Mouse (Mus musculus) right cerebral cortex, postnatal 14 days (tissue): ENCODE measurements around the gene Hacd4.
"Not testable (repeated sequence)": the region's sequence is repeated elsewhere in the genome, so short reads cannot be mapped to it uniquely, and the experiment has no call there.

Source experiments
- DNase-seq: peaks from one replicate; pipeline ENCODE4 v3.0.0; 2022

Hacd4 gene

GRCm38 (mm10) chr4:88432412-88433024, 6.2 kb downstream of the Hacd4 start:
- DNase-seq: no peak

- no peak for DNase-seq
These were observed 11.0 kb downstream of the Hacd4 start for GRCm38 (mm10) chr4:88427630-88428239.

GRCm38 (mm10) chr4:88424563-88424962, 14.2 kb downstream of the Hacd4 start:
- DNase-seq: no peak

- DNase-seq: no peak
These were observed 19.4 kb downstream of the Hacd4 start for GRCm38 (mm10) chr4:88419378-88419777.

- DNase-seq: no peak
These were observed 23.7 kb downstream of the Hacd4 start for GRCm38 (mm10) chr4:88415017-88415416.

GRCm38 (mm10) chr4:88412331-88412730, 26.4 kb downstream of the Hacd4 start:
- DNase-seq: no peak

- DNase-seq: no peak
These were observed 29.4 kb downstream of the Hacd4 start for GRCm38 (mm10) chr4:88409279-88409678.

GRCm38 (mm10) chr4:88406887-88407696, 31.6 kb downstream of the Hacd4 start:
- peak; percentile 46 for DNase-seq

GRCm38 (mm10) chr4:88402884-88403283, 35.8 kb downstream of the Hacd4 start:
- no peak for DNase-seq

GRCm38 (mm10) chr4:88400992-88401313, 37.8 kb downstream of the Hacd4 start:
- DNase-seq: no peak

GRCm38 (mm10) chr4:88400302-88400991, 38.3 kb downstream of the Hacd4 start:
- no peak for DNase-seq

- DNase-seq: no peak
These were observed 41.7 kb downstream of the Hacd4 start for GRCm38 (mm10) chr4:88396995-88397521.

- DNase-seq: no peak
These were observed 43.0 kb downstream of the Hacd4 start for GRCm38 (mm10) chr4:88395717-88396116.

GRCm38 (mm10) chr4:88390596-88390995, 48.1 kb downstream of the Hacd4 start:
- not testable (repeated sequence) for DNase-seq

GRCm38 (mm10) chr4:88390036-88390435, 48.7 kb downstream of the Hacd4 start:
- DNase-seq: no peak

- no peak for DNase-seq
These were observed 66.2 kb downstream of the Hacd4 start for GRCm38 (mm10) chr4:88372293-88373224.

- no peak for DNase-seq
These were observed 67.9 kb downstream of the Hacd4 start for GRCm38 (mm10) chr4:88370819-88371218.

GRCm38 (mm10) chr4:88369951-88370350, 68.8 kb downstream of the Hacd4 start:
- DNase-seq: no peak

GRCm38 (mm10) chr4:88357431-88357830, 81.3 kb downstream of the Hacd4 start:
- no peak for DNase-seq

GRCm38 (mm10) chr4:88356652-88357051, 82.1 kb downstream of the Hacd4 start:
- peak; percentile 22 for DNase-seq

GRCm38 (mm10) chr4:88350910-88351309, 87.8 kb downstream of the Hacd4 start:
- peak; percentile 25 for DNase-seq
